Mouse (Mus musculus) layer of hippocampus, adult 9-10 months (tissue): ENCODE measurements around the gene Abi2.
"Not testable (repeated sequence)": the region's sequence is repeated elsewhere in the genome, so short reads cannot be mapped to it uniquely, and the experiment has no call there.

Experiments
- DNase-seq: peaks from one replicate; pipeline ENCODE4 v3.0.0; 2022; ENCODE audit warnings: low spot score

Gene Abi2

GRCm38 (mm10) chr1:60409168-60409828 lies at the start of gene Abi2:
TSS of gene Abi2 (plus strand) at chr1:60409619.
- peak; percentile 55 for DNase-seq

- DNase-seq: no peak
These were observed 47.8 kb upstream of the Abi2 start for GRCm38 (mm10) chr1:60361626-60362025.

DNA sequence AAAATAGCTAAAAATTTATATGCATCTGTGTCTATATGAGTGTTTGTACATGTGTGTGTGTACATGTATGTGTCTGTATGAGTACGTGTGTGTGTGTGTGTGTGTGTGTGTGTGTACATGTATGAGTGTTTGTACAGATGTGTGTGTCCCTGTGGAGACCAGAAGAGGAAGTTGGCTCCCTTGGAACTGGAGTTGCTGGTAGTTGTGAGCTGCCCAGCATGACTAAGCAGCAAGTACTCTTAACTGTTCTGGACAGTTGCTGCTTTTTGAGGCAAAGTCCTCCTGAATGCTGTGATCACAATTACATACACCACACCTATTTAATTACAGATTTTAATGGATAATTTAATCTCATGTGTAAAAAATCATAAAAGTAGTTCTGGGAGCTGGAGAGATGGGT lies 32.9 kb upstream of the Abi2 start:
- DNase-seq: no peak

DNA sequence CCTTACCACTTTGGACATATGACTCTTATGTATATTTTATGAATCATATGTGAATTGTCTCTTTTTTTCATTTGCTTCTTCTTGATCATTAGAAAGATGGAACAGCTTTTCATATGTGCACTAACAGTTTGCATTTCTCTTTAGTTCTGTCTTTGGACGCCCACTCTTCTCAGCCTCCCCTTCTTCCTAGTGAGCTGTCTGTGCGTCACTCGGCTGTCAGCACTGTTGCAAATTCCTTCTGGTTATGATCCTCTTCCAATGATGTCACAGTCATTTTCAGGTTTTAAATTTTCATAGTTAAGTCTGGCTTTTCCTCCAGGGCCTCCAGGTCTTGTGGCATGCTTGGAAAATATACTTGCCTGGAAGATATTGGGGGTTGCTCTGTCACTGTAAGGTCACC lies 27.5 kb upstream of the Abi2 start:
- DNase-seq: no peak

GRCm38 (mm10) chr1:60404848-60405247 lies 4.6 kb upstream of the Abi2 start:
- no peak for DNase-seq

DNA sequence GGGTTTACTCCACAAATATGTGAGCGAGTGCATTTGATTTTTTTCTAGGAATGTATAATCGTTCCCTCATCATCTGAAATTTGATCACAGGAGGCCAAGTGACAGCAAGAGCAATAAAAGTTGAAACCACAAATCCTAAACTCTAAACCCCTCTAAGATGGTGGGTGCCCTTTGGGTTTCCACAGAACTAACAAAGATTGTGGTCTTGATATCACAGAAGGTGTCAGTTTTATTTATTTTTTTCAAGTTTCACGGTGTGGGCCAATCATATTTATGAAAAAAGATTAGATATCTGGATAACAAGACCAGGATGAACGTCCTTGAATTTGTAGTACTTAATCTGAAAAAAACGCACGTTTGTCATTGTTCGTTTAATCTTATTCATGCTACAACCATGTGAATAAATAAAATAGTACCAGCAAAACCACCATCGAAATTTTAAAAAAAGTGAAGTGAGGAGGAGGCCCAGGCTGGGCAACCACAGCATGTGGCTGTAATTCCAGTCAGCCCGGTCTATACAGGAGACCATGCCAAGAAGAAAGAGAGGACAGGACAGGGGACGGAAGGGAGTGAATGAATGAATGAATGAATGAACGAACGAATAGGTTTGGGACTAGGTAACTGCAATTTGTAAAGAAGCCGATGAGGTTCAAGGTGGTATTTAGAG lies 785 bp upstream of the Abi2 start:
- DNase-seq: no peak

- no peak for DNase-seq
These were observed 754 bp downstream of the Abi2 start for GRCm38 (mm10) chr1:60409928-60410817.

- DNase-seq: no peak
These were observed 7.3 kb downstream of the Abi2 start for GRCm38 (mm10) chr1:60416724-60417123.

DNA sequence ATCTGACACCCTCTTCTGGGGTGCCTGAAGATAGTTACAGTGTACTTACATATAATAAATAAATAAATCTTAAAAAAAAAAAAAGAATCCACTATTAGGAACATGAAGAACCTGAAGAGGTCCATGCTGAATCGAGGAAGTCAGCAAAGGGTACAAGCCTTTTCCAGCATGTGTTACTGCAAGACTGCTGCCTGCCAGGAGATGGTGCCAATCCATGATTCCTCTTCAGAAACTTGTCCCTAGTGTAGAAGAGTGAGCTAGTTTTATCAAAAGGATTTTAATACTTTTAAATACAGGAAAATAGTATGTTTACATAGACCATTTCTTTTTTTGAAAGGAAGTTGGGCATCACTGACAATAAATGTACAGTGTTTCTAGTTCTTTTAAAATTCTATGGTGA lies 14.5 kb downstream of the Abi2 start:
- no peak for DNase-seq

GRCm38 (mm10) chr1:60428341-60428740 lies 18.9 kb downstream of the Abi2 start:
- no peak for DNase-seq

- no peak for DNase-seq
These were observed 19.5 kb downstream of the Abi2 start for GRCm38 (mm10) chr1:60428932-60429331.

GRCm38 (mm10) chr1:60431531-60431930 lies 22.1 kb downstream of the Abi2 start:
- DNase-seq: no peak

- no peak for DNase-seq
These were observed 23.1 kb downstream of the Abi2 start for GRCm38 (mm10) chr1:60432497-60432896.

DNA sequence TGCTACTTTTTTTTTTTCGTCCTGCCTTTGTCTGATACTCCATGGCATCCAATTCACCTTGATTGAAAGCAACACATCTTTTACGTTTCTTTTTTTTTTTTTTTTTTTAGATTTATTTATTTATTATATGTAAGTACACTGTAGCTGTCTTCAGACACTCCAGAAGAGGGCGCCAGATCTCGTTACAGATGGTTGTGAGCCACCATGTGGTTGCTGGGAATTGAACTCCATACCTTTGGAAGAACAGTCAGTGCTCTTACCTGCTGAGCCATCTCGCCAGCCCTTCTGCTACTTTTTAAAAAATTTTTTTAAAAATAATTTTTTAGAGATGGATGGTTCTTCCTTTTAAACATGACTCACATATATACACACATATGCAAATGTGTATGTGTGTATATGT lies 32.0 kb downstream of the Abi2 start:
- not testable (repeated sequence) for DNase-seq

GRCm38 (mm10) chr1:60447067-60447466 lies 37.6 kb downstream of the Abi2 start:
- DNase-seq: no peak

- DNase-seq: no peak
These were observed 40.5 kb downstream of the Abi2 start for GRCm38 (mm10) chr1:60449896-60450295.

GRCm38 (mm10) chr1:60460623-60461022 lies 51.2 kb downstream of the Abi2 start:
- DNase-seq: no peak

DNA sequence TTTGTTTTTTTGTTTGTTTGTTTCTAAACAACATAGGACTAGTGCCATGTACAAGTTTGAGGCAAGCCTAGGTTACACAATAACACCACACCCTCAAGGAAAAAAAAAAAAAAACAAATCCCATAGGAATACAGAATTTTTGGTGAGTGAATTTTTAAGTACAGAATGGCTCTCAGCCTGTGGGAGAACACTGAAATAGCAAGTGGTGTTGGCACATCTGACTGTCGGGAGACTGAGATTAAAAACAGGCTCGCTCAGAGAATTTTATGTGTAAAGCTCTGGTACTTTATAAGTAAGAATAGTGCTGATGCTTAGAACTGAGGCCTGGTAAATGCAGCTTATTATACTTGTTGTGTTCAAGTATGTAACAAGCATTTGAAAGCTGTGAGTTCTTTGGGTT lies 60.1 kb downstream of the Abi2 start:
- no peak for DNase-seq

- no peak for DNase-seq
These were observed 61.1 kb downstream of the Abi2 start for GRCm38 (mm10) chr1:60470541-60470940.

GRCm38 (mm10) chr1:60481561-60481960 lies 72.1 kb downstream of the Abi2 start:
- DNase-seq: no peak

- no peak for DNase-seq
These were observed 73.5 kb downstream of the Abi2 start for GRCm38 (mm10) chr1:60482881-60483280.

DNA sequence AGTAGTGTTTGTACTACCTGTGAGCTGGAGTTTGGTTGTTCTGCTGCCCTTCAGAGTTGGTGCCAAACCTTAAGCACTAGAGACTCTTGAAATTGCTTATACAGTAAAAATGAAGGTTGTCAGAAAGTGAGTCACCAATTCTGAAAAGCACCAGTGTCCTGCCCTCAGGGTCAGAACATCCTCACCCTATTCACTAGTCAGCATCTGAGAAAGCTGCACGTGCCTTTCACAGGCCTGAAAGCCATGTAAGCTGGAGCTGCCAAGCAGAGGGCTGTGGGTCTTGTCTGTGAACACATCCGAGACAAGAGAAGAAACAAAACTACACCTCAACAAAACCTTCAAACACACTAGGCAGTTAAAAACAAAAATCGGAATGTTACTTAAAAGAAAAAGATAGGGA lies 76.2 kb downstream of the Abi2 start:
- DNase-seq: no peak

- DNase-seq: no peak
These were observed 79.2 kb downstream of the Abi2 start for GRCm38 (mm10) chr1:60488635-60489034.
